Mouse (Mus musculus) MN1 (cell line): ENCODE measurements around the gene Rbm45.

Experiments used
- DNase-seq: peaks from one replicate; pipeline ENCODE4 v3.0.0-alpha.2; 2016; ENCODE audit warnings: low spot score

Rbm45 gene

DNA sequence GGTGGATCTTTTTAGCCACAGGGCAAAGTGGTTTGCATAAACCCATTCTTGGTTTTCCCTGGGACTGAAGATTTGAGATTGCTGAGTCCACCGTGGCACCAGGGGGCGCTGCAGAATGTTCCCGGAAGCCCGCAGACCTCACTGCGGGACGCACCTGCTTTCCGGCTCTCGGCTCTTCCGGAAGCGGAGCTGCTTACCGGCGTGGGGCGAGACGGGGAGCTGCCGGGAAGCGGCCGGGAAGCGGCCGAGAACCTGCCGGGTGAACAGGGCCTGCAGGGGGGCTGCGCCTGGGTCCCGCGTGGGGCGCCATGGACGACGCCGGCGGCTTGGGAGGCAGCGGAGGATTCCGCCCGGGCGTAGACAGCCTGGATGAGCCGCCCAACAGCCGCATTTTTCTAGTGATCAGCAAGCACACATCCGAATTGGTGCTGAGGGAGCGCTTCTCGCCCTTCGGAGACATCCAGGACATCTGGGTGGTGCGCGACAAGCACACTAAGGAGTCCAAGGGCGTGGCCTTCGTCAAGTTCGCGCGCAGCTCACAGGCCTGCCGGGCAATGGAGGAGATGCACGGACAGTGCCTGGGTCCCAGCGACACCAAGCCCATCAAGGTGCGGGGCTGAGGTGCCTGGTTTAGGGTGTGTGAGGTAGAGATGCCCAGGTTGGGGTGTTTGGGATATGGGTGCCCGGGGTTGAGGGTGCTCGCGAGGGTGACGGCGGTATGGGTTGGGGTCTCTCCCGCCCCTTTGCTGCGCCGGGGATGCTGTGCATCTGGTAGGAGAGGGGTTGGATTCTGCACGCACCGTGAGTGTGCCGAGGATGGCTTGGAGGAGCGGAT lies at the start of gene Rbm45:
Rbm45 (plus strand) TSS at position 164 of the 835 bp plus-strand sequence.
- peak; percentile 92 for DNase-seq

DNA sequence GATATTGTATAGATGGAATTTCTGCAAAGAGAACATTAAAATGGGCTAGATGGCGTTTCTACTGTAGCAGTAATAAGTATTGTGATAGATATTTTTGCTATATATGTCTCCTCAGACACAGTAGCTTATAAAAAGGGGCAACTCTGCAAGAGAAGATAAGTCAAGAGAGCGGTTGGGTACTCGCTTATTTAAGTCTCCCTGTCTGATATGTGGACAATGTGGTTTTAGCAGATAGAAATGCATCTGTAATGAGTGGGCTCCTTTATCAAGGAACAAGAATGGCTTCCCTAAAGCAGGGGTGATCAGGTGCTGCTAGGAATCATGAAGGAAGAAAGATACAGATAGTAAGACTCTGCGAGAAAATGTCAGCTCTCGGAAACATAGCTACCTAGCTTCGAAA lies 49.4 kb upstream of the Rbm45 start:
- no peak for DNase-seq

DNA sequence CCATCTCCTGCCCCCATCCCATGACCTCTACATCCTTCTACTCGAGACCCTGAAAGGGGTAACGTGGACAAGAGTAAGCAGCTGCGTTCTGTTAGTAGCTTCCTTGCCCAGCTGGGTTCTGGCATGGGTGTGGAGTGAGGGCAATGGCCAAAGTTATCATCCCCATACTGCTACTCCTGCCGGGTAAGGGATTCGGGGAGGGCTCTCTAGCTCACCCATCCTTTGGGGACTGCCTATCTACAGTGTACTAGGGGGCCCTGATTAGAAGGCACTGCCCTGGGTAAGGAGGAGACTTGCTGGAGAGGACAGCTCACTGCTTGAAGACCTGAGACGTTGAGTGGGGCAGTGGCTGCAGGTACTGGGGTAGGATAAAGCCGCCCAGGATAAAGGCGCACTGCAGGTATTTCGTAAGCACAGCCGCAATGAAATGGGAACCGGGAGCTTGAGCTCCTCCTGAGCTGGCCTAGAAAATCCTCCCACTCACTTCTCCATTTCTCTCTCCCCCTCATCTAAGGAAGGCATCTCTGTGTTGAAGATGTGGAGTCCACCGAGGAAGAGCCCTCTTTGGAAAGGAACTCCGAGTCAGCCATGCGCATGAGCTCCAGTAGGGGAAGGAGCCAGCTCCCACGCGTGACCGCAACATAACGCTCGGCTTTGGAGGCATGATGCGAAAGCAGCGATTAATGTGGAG lies 46.5 kb upstream of the Rbm45 start:
- no peak for DNase-seq

DNA sequence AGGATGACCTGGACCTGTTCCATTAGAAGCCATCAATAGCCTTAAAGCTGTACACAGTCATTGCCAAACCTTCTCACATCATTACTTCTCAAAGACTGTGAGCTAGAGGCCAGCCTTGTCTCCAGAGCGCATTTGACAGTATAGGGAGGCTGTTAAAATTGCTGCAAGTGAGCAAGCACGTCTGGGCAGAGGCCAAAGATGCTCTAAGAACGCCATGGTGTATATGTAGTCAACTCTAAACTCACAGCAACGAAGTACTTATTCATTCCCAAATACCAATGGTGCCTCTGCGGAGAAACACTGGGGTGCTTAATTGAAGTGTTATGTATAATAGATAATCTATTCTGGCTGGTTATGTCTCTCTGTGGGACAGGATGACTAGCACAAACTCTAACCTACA lies 45.3 kb upstream of the Rbm45 start:
- DNase-seq: no peak

DNA sequence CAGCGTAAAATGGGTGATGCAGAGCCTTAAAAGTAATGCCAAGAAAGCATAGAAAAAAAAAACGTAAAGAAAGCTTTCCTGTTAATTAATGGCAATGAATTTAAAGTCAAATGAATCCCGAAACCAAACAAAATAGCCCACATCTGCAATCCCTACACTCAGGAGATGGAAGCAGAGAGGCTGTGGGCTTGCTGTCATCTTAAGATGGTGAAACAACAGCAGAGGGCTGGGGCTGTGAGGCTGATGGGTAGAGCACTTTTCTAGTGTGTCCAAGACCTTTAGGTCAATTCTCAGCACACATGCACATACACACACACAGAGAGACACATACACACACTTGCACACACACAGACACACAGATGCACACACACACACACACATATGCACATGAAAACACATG lies 43.6 kb upstream of the Rbm45 start:
- DNase-seq: no peak

DNA sequence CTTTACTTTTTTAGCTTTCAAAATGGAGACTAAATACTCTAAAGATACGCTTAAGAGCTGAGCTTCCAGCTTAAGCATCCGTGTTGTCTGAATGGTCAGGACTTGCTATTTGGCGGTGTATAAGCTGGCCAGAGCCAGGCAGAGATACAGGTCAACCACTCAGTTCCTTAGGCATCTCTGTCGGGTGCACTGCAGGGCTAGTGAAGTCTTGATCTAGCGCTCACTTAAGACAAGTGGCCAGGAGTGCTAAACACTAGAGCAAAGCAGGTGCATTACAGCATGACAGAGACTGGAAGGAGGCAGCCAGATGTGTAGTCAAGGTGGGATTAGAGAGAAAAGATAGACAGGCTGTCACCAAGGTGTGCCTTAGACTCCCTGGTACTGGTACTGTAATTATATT lies 39.7 kb upstream of the Rbm45 start:
- no peak for DNase-seq

DNA sequence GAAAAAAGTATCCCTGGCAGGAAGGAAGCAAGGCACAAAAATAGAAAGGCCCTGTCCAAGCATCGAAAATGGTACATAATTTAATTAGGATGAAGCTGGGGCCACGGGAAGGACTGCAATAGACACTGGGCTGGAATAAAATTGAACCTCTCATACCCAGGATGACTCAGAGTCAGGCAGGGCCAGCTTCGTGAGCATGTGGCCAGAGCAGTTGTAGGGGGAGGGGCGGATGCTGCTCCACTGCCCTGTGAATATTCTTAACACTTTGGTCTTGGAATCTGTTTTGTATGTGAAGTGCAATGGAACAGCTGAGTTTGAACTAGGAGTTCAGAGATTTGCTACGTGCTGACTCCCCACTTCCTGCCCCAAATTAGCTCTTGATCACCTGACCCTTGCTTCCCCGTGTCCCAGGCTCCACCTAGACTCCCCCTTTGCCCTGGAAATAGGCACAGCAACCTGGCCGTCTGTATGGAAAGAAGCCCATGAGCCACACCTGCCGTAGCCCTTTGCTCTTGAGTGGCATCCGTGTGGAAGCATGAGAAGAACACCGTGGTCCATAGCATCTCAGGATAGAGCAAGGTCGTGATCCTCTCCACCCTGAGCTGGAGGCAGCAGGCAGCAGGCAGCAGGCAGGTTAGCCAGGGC lies 37.5 kb upstream of the Rbm45 start:
- peak; percentile 84 for DNase-seq

DNA sequence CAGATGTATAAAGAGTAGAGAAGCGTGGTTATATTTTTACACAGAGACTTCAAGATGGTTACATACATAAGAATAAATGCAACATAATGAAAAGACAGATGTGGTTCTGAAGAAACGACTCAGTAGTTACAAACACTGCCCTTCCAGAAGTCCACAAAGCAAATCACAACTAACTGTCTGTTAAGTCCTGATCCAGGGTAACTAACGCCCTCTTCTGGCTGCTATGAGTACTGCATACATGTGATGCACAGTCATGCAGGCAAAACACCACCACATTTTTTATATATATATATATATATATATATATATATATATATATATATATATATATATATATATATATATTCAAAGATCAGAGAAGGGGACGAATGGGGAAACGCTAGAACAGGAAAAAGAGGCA lies 35.2 kb upstream of the Rbm45 start:
- DNase-seq: no peak

DNA sequence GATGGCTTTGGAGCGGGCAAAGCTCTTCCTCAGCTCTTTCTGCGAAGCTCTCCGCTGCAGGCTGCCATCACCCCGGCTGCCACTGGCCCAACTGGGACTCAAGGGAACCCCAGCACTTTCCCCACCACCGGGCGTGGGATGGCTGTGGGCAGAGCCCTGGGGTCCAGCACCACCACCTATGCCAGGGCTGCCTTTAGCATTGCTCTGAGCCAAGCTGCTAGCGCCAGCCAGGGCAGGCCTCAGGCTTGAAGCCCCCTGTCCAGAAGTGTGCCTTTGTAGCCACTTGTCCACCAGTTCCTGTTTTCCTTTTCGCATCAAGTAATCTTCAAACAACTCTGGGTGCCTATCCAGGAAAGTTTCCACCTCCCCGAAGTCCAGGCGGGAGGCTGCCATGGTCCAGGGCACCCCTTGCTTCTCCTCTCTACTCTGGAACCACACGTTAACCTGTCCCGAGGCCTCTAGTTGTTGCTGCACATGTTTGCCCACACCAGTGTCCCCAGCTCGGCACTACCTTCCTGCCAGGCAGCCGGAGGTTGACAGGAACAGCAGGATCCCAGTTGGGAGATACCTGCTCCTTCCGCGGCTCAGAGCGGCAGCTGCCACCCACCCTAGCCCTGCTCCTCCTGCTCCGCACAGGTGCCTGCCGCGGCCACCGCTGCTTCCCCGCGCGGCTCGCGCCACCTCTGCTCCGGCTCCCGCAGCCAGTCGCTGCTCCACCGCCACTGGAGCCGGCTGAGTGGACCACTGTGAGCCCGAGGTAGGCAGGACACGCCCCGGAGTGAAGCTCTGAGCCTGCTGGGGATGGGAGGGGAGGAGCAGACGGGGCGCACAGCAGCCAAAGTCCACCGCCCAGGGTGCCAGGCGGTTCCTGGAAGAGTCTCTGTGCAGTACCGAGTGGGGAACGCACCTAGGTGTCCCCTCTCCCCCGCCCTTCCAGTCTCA lies 31.3 kb upstream of the Rbm45 start, which contains the start of gene Pde11a:
Pde11a (minus strand) TSS at position 560 of the 942 bp plus-strand sequence.
- DNase-seq: no peak

DNA sequence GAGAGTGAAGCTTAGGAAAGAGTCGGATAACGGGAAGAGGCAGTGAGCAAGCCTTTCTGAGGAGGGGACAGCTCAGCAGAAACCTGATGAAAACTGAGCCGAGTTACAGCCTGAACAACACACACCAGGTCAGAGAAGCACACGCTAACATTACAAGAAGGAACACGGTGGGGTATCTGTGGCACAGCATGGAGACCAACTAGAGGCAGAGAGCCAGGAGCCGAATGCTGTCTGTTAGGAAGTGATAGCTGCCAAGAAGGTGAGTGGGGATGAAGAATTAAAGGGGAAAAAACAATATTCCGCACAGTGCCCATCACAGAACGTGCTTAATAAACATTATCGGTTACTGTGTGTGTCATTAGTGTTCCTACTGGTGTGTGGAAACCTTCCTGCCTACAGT lies 27.6 kb upstream of the Rbm45 start:
- no peak for DNase-seq

DNA sequence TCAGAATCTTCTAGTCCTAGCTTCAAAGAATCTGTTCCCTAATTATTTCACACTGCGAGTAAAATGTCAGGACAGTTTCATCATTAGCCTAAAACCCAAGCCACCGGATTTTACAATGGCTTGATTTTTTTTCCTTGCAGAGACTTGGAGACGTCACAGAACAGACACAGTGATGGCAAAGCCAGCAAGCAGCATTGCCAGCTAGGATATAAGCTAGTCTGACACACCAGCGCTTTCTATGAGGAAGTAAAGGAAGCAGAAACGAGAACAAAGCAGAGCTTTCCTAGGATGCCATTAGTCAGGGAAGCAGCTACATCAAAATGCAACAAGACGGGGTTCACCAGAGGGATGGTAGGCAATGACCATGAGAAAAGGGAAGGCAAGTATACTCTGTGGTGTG lies 21.9 kb upstream of the Rbm45 start:
- no peak for DNase-seq

DNA sequence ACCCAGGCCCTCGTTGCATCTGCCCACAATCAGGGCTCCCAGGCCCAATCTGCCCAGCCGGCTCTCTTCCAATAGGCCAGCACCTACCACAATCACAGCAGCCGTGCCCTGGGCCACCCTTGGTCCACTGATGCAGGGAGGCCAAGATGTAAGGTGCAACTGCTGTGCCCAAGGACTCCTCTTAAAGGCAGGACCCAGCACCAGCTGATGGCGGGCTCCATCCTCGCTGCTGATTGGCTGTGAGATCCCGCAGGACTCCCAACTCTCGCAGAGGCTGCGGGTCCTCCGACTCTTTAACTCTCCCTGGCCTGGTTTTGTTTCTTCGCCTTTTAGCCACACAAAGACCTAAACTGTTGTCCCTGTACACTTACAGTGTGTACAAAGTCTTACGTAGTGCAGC lies 9.6 kb upstream of the Rbm45 start, which contains the start of gene Cyct:
Cyct (minus strand) TSS at position 225 of the 400 bp plus-strand sequence.
- no peak for DNase-seq

DNA sequence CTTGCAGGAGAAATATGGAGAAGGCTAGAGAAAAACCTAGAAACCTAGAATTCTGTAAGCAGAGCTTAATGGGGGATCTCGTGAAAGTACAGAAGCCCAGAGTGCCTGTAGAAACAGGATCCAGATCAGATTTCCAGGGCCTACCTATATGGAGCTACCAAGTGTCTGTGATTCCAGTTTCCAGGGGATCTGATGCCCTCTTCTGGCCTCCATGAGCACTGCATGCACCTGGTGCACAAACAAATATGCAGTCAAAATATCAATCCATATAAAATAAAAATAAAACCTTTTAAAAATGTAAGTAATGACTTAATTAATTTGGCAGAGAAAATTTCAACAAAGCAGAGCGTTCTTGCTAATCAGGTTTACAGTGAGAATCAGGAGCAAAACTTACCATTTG lies 7.7 kb upstream of the Rbm45 start:
- DNase-seq: peak; percentile 36

DNA sequence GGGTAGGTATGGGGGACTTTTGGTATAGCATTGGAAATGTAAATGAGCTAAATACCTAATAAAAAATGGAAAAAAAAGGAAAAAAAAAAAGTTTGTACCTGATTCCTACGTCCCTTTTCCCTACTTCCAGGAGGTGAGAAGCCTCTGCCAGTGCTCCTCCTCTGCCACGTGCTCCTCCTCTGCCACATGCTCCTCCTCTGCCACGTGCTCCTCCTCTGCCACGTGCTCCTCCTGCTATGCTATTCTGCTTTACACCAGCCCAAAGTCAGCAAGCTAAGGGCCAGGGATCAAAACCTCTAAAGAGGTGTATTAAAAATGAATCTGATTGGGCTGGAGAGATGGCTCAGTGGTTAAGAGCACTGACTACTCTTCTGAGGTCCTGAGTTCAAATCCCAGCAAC lies 4.0 kb upstream of the Rbm45 start:
- no peak for DNase-seq

DNA sequence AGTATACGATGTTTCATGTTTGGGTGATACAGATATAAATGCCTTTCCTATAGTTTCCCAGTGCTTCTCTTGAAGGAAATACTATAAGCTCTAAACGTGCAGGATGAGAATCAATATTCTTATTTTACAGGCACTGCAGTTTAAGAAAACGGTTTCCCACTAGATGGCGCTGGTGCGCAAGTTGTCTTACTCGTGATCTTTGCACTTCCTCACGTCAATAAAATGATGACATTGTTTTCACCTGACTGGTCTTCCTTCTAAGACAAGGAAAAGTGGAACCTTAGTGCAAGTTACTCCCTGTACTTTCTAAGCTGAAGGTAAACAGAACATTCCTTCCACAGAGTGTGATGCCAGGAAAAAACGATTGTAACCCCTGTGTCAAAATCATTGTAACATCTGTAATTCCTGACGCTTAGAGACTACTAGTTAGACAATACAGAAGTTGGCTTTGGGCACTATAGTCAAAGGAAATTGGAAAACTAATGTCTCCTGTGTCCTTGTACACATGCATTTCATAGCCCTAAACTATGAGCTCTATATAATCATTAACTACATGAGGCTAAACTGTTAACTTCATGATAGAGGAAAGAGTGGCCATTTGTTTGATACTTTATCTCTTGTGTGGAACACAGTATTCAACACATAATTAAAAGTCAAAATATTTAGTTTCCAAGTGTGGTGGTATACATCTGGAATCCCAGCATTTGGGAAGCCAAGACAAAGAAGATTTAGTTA lies 2.4 kb upstream of the Rbm45 start:
- DNase-seq: peak; percentile 89

DNA sequence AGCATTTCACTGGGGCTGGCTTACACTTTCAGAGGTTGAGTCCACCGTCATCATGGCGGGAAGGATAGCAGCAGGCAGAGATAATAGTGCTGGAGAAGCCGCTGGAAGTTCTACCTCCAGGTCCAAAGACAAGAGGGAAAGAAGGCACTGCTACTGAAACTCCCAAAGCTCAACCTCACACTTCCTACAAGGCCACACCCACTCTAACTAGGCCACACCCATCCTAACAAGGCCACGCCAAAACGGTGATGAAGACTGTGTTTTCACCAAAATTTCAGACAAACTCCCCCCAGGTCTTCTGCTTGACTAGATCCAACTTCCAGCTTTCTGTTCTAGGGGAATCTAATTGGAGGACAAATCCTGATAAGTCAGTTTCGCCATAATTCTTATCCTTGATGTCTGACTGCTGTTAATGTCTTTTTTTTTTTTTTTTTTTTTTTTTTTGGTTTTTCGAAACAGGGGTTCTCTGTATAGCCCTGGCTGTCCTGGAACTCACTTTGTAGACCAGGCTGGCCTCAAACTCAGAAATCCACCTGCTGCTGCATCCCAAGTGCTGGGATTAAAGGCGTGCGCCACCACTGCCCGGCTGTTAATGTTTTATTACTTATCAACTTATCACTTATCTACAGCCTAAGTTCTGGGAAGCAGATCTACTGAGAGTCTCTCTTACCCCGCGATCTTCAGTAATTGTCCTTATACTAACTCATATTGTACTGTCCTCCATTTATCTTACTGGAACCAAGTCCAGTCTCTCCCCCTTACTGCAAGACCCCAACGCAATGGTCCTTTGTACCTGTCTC lies 723 bp upstream of the Rbm45 start:
- no peak for DNase-seq

DNA sequence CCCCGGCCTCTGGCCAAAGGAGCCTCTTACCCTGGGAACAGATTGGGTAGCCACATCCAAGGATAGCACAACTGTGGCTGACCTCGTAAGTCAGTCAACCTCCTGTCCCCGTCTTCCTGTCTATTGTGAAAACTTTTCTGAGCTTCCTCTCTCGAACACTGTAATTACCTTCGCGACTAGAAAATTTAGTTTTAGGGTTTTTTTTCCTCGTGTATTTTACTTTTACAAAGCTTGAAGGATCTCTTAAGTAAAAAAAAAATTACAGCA lies 805 bp downstream of the Rbm45 start:
- no peak for DNase-seq

DNA sequence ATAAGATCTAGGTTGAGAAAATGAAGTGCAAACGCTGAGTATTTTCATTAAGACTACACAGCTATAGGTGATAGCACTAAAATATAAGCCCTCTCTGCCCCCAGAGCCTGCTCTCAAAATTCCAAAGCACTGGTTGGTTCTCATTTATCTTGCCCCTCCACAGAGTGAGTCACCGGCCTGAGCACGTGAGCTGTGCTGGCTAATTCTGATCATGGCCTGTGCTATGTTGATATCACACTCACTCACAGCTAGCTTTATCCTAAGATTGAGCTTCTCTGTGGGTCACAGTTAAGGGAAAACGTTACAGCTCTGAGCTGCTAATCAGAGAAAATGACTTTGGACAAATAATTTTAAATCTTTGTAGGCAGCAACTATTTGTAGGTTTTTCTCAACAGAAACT lies 2.5 kb downstream of the Rbm45 start:
- DNase-seq: peak; percentile 24

DNA sequence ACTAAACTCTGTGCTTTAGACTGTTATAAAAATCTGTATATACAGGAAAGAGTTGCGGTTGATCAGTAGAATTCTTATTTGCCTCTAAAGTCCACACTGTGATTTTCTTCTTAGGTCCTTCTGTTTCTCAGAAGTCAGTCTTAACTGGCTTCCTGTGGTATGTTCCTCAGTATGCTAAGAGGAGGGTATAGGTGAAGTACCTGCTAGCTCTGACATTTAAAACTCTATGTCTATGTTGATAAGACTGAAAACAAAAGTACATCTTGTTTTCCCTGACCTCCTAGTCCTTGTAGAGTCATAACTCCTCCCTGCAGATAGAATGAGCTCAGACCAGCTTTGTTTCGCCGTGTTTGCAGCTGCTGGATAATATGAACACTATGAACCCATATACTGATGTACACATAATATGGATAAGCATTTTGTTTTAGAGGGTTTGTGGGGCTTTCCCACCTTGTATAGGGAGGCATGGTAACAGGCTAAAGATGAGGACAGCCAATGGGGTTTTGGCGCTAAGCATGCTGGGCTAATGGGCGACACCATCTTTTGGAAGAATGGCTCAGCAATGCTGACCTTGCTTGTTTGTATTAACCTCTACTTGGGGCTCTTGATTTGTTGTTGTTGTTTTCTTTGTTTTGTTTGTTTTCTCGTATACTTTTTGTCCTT lies 4.9 kb downstream of the Rbm45 start:
- no peak for DNase-seq

DNA sequence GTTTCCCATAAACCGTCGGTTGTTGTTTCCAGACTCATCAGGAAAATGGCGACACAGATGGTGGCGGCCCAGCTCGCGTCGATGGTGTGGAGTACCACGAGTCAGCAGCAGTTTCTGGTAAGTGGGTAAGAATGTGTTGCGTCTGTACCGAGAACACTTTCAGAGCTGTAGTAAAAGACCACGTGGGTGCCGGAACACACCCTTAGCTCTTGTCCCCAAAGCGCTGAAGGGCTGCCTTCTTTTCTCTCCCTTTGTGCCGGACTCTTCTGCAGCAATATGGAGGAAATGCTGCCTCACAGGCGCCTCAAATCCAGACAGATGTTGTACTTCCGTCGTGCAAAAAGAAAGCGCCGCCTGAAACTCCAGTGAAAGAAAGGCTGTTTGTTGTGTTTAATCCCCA lies 8.9 kb downstream of the Rbm45 start:
- no peak for DNase-seq
